Mouse (Mus musculus) B cell, adult (primary cell): Measurements from ENCODE around the gene Gm7102. TPM values are rescaled to one million over a fixed set of nuclear protein-coding genes. Genes with fewer than 3 reads are reported as not detected.

Experiments
- total RNA-seq: library from RNA; stranded (reverse); gene quantifications from 4 replicates; pipeline ENCODE4 v1.2.4, GENCODE M21; 2023; ENCODE audit not compliant: inconsistent age

Gm7102 gene
- 0.35 to 0.45 TPM in 2 of 4 replicates, not detected in the others for total RNA-seq

DNA sequence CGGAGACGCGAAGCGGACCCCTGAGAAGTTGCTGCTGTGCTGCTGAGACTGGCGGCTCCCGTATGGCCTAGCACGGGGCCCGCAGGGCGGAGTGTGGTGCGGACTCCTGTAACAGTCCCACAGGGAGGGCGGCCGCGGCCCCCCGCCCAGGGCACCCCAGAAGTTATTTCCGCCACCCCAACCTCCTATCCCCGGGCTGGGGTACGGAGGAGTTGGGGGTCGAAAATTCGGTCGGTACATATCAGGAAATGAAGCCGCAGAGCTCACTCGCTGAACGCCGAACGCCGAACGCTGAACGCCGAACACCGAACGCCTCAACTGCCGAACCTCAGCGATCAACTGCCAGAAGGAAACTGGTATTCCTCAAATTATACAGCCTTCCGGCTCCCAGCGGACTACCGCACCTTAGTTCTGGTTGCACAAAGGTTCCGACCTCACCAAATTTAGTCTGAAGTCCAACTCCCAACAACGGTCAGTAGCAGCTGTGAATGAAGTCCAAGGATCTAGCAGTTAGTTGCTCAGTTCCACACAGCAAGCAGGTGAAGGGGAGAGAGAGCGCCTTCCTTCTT is at the start of gene Gm7102:
TSS of gene Gm7102 (minus strand) at position 554 of the 569 bp plus-strand sequence.

DNA sequence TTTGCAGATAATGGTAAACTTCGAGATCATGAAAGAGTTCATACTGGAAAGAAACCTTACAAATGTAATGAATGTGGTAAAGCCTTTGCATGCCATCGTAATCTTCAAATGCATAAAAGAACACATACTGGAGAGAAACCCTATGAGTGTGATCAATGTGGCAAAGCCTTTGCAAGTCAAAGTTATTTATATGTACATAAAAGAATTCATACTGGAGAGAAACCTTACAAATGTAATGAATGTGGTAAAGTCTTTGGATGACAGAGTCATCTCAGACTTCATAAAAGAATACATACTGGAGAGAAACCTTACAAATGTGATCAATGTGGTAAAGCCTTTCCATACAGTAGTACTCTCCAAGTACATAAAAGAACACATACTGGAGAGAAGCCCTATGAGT is 7.5 kb upstream of the Gm7102 start, which contains the start of gene Gm6020:
TSS of gene Gm6020 (plus strand) at position 301 of the 400 bp plus-strand sequence.

DNA sequence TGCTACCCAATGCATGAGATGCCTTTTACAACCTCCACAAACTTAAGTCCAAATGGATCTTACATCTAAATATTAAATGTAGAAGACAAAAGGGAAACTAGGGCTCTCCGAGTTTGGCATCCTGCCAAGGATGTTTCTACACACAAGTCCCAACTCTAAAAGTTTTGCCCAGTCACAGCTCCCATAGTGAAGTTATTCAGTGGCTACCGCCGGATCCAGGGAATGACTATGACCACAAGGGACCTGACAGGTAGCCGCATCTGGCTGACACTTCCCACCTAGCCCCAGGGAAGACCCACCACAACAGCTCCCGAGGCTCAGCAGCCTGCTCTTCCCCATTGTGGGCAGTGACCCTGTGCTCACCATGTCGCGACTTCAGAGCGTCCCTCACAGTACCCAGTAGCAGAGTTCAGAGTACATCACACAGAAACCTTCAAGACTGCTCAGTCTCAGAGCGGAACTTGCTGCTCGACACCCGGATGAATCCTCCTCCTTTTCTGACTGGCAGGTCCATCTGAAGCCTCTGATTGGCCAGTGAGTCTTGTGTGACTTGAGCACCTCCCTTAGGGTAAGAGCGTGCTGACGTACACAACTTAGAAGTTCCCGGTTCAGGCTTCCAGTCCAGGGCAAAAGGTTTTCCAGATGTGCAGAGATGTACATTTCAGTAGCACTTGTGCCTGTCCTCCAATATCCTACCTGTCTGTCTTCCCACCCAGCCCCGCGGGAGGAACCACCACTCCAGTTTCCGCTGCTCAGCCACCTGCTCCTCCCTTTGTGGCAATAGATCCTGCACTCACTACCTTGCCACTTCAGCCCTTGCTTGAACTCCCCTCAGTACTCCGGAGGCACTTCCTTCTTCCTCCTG is 35.5 kb downstream of the Gm7102 start, which contains the start of gene Zfp950:
TSS of gene Zfp950 (minus strand) at position 499 of the 865 bp plus-strand sequence.

Other genes starting within 250 kb of the Gm7102 start
- 17.1 to 35.9 TPM (median 24.6 TPM) in 4 replicates for gene Zfp950, start 35.5 kb downstream of the Gm7102 start, total RNA-seq
- not detected in 4 replicates for gene Gm6020, start 7.6 kb upstream of the Gm7102 start, total RNA-seq
- 38.2 to 59.0 TPM (median 50.7 TPM) in 4 replicates for gene Csf2ra, start 52.1 kb upstream of the Gm7102 start, total RNA-seq
- not detected in 4 replicates for gene Gm21060, start 120.8 kb upstream of the Gm7102 start, total RNA-seq